Mouse (Mus musculus) gastrocnemius, adult 18-20 months (tissue): Measurements from ENCODE around the gene Usp39. TPM values are rescaled to one million over a fixed set of nuclear protein-coding genes. Genes with fewer than 3 reads are reported as not detected.

Experiments used
- DNase-seq: peaks from one replicate; pipeline ENCODE4 v3.0.0; 2021; ENCODE audit warnings: low spot score
- long read RNA-seq, 2 experiments: library from polyadenylated mRNA; stranded (forward); transcript quantifications; one replicate each; pipeline ENCODE4 v2.0.0; 2021
- total RNA-seq, 2 experiments: library from RNA; stranded (reverse); gene quantifications; 2 replicates each; pipeline ENCODE4 v1.2.3; 2021

Usp39 gene
- total RNA-seq = 10 to 100 TPM; 17.9 to 20.2 TPM
- long read RNA-seq, experiment 1, transcript Usp39-201 (13 exons, 2,244 nt) = major isoform, 34 of 40 reads
- long read RNA-seq, experiment 1, partial matches to known transcripts = 0 of 40 reads
- long read RNA-seq, experiment 1, other reads (novel, unspliced or antisense) = 6 of 40 reads
- long read RNA-seq, experiment 2, transcript Usp39-201 (13 exons, 2,244 nt) = major isoform, 33 of 40 reads
- long read RNA-seq, experiment 2, partial matches to known transcripts = 4 of 40 reads
- long read RNA-seq, experiment 2, other reads (novel, unspliced or antisense) = 3 of 40 reads

DNA sequence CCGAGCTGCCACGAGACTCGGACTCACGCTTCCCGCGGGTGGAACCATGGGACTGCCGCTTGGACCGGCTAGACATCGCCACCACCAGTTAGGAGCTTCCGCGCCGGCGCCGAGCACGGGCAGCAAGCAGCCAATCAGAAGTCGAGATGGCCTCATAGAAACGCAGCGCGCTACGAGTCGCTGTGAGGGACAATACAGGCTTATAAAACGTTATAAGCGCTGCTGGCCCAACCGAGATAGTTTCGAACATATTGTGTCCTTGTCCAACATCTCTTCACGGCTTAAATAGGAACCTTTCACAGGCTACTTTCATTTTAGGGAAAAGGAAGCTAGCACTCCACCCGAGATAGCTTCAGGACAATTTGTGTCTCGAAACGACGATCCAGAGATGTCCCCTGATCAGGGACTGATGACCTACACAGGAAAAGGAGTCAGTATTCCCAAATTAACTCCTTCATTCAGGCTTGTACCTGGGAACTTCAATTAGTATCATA lies at the start of gene Usp39:
Gene Usp39 (minus strand): TSS at position 111 of the 494 bp plus-strand sequence.
- DNase-seq = peak; percentile 93

DNA sequence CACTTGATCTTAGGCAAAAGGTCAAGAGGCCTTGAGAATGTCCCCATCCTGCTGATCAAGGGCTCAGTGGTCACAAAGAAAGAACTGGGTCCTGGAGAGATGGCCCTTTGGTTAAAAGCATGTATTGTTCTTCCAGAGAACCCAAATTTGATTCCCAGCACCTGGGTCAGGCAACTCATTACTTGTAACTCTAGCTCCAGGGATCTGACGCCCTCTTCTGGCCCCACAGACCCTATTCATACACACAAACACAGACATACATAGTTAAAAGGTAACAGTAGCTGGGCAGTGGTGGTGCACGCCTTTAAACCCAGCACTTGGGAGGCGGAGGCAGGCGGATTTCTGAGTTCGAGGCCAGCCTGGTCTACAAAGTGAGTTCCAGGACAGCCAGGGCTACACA lies 47.4 kb upstream of the Usp39 start:
- DNase-seq = no peak

DNA sequence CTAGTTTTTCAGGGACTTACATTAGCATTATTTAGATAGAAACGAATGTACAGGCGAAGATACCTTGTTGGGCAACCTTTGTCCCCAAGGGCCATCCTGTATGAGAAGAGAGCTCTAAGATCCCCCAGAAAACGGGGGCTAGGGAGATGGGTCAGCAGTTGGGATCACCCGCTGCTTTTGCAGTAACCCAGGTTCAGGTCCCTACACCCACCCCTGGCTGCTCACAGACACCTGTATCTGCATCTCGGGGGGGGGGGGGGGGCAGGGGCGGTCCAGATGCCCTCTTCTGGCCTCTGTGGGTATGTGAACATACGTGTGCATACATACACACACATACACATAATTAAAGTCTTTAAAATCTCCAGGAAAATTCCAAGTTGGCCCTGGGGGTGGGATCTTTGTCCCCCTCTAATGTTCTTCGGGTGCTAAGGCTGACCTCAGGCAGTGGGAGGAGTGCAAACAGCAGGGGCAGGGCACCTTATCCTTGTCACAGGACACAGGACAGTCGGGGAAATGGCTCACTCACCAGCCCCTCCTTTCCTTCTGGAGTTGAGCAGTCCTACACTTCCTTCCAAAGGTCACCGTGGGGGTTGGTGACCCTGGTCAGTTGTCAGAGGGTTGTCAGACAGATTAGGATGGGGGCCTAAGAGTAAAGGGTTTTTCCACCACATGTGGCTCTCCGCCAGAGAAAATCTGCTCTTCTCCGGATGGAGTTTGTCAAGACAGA lies 46.0 kb upstream of the Usp39 start:
- no peak for DNase-seq

DNA sequence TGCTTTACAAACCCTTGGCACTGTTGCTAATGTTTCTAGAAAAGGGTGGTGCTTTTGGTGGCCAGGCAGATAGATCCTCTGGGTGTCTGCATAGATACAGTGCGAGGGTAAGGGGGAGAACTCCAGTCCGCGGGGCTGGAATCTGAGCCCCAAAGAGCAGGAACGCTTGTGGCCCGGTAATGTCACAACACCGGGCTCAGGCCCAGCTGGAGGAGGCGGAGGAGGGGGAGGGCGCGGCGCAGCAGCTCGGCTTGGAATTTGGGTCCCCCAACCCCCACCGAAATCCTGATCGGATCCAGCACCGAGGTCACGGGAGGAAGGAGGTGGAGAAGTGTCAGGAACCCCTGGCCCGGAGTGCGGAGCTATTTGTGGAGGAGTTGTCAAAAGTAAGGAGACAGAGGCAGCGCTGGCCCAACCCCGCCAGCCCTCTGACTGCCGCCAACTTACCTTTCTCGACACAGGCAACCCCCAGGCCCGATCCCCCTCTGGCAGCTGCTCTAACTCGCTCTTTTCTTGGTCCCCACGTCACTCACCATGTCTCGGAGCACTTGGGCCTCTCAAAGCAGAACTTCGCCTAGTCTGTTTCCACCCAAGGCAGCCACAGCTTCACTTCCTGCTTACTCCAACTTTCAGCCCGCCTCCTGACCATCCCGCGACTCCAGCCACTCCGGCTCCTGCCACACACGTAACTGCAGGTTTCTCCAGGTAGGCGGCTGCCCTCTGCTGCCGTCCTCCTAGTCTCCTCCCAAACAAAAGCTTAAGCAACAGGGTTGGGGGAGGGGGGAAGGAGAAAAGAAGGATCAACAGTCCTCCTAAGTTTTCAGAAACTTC lies 45.2 kb upstream of the Usp39 start, which contains the start of gene Vamp8:
Gene Vamp8 (minus strand): TSS at position 763 of the 831 bp plus-strand sequence.
- peak; percentile 95 for DNase-seq

DNA sequence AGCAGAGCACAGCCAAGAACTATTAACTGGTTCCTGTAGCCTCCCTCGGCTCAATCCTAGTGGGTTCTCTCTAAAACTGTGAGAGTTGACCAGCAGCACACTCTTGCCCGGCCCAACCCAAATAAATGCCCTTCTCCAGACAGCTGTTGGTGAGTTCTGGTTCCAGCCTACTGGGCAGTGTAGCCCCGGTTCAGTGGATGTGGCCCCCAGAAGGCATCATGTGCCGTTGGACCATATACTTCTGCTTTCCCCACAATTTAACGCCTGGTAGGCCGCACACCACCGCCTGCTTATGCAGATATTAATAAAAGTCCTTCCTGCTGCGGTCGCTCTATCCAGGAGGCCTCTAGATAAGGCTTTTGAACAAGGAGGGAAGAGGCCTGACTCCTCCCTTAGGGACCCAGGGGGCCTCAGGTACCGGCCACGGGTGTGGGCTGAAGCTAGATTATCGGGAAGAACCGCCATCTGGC lies 44.5 kb upstream of the Usp39 start:
- peak; percentile 38 for DNase-seq

DNA sequence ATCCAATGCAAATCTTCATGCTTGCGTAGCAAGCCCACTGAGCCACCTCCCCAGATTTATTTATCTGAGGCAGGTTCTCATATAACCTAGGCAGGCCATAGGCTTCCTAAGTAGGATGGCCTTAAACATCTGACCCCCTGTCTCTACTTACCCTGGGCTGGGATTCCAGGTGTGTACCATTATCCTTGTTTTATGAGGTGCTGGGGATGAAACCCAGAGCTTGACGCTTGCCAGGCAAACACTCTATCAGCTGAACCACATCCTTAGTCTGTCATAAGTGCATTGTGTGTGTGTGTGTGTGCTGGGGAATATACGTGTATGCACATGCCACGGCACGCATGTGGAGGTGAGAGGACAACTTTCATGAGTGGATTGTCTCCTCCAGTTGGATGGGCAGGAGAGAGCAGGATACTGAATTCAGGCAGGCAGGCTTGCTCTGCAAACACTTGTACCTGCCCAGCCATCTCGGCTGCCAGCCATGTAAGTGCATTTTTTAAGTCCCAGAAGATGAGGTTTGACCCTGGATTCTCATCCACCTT lies 43.9 kb upstream of the Usp39 start:
- no peak for DNase-seq

DNA sequence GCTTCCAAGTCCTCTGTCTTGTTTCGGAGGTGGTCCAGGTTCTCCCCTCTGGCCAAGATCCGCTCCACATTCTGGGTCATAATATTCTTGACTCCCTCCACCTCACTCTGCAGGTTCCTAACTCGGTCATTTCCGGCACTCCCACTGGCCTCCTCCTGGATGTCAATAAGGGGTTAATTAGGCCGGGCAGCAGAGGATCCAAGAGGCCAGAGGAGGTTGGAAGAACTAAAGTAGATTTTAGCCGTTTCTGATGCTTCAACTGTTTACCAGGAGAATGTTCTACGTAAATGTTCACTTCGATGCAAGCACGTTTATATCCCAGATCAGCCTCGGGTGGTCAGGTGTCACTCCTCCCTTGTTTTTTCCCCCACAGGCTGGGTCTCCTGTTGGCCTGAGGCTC lies 43.3 kb upstream of the Usp39 start:
- no peak for DNase-seq

DNA sequence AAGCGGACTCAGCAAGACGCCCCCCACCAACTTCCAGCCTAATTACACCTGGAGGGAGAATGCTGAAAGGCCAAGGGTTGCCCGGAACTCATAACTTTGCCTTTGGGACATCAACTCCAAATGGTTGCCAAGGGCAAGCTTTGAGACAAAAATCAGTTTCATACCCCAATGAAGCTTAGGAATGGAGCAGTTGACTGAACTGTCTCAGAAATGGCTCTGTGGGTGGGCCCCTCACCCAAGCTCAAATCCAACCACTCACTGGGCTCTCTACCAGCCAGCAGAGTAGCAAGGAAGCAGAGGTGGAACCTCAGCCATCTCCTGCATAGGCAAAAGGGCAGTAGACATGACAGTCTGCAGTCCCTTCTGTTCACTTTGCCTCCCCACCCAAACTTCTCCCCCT lies 42.8 kb upstream of the Usp39 start:
- DNase-seq = no peak

DNA sequence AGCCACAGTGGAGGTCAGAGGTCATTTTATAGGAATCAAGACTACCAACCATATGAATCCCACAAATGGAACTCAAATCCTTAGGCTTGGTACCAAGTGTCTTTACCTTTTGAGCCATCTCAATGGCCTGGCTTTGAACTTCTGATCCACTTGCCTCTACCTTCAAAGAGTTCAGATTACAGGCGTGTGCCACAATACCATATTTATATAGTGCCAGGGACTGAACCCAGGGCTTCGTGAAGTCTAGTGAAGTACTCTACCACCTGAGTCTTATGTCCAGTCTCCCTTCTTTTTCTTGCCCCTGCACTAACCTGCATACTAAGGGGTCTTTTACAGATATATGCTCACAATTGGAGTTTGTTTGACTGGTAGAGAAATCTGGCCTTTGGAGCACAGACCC lies 41.6 kb upstream of the Usp39 start:
- no peak for DNase-seq

DNA sequence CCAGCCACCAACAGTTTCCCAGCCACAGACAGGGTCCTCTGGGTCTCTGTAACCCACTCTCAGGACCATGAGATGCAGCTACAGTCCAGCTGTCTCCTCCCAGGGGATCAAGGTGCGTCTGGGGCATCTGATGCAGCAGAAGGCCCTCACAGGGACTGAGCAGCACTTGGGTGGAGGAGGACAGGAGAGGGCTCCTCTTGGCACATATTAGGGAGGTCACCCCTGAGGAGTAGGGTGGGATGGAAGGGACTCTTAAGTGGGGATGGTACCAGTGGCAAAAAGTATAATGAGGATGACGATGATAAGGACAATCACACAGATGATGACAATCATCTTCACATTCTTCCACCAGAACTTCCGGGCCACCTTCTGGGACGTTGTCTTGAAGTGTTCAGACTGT lies 40.3 kb upstream of the Usp39 start:
- DNase-seq = no peak

DNA sequence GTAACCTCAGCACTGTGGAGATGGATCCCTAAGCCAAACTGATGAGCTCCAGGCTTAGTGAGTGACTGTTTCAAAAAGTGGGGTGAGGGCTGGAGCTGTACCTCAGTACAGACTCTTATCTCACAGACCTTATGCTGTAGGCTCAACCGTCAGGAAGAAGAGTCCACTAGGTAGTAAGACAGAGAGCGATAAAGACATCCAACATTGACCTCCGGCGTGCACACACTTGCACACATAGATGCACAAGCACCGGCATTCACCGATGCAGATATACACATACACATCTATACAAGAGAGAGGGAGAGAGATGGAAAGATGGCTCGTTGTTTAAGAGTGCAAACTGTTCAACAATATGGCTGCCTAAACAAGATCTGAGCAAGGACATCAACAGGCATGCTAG lies 39.0 kb upstream of the Usp39 start:
- DNase-seq = no peak

DNA sequence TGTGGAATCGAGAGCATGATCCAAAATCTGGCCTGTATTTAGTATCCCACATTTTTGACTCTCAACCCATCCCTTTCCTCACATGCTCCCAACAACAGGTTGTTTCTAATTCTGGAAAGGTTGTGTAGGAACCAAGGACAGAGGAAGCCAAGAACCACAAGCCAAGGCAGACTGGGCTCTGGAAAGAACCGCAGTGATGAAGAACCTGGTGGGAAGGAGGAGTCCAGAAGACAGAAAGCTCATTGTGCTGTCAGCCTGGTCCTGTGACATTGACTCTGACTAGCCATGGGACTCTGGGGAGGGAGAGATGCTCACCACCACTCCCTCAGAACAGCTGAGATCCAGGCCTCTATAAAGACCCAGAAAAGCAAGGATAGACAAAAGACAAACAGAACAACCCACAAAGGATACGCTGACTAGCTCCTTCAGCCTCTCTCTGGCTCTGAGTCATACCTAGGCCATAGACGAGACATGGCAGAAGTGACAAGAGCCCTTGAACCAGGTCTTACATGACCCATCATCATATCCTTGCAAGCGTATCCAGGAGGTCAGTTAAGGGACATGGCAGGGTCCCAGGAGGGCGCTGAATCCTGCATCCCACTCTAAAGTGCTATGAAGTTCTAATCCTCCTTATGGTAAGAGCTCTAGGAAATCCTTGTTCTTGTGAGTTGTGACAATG lies 38.3 kb upstream of the Usp39 start:
- no peak for DNase-seq

DNA sequence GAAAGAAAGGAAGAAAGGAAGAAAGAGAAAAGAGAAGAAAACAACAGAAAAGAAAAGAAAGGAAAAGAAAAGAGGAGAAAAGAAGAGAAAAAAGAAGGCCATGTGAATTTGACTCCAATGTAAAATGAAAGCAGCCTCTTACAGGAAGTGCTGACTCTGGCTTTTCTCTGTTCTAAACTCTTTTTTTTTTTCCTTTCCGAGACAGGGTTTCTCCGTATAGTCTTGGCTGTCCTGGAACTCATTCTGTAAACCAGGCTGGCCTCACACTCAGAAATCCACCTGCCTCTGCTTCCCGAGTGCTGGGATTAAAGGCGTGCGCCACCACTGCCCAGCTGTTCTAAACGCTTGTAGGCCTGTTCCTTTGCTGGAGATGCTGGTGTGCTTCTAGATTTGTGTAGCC lies 37.5 kb upstream of the Usp39 start:
- DNase-seq = no peak

DNA sequence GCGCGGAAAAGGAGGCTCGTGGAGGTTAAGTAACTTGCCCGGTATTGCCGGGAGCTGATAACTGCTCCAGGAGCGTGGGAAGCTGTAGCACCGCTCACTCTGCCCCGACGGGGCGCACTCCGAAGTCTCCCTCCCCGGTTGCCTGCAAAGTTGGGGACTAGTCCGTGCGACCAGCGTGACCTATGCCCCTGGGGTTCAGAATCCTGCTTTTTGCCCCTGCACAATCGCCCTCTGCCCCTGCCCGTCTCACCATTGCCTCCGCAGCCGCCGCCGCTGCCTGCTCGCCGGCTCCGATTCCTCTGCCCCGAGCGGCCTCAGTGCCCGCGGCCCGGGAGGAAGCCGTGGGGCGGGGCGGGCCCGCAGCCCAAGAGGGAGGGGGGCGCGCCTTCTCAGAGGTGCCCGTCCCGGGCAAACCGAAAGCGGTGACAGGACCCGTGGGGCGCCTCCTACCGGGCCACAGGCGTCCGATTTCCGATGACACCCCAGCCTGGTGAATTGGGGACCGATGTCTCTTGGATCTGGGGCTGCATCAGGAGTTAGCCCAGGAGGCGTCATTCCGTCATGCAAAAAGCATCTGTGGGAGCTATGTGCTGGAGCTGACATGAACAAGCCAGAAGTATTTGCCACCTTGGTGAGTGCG lies 35.3 kb upstream of the Usp39 start, which contains the start of gene Vamp5:
Gene Vamp5 (minus strand): TSS at position 338 of the 640 bp plus-strand sequence.
- peak; percentile 86 for DNase-seq

DNA sequence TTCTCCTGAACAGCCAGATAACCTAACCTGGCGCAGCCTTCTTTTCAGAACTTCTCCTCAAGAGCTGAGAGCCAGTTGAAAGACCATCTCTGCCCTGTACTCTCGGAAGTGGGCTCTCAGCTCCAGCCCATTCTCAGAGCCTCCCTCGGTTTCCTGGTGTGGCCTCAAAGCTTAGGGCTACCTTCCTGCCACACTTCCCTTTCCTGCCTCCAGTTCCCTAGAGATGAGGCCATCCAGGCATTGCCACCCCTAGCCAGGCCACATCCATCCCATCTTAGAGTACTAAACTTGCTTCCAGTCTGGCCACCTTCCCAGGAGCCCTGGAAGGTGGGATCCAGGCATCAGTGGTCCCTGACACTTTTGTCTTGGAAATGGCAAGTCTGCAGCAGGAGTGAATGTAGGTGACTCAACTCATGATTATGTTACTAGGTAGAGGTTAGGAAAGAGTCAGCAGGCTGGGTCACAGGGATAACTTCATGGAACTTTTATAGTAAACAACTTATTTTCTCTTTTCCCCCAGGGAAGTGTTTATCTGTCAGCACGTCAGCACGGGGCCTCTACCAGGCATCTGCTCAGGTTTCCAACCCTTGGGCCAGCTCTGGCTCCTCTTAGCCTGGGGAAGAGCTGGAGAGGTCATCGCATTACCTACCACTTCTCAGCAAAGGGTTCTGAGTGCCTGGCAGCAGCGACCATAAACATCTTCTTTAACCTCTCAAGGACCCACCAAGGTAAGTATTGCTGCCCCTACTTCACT lies 34.6 kb upstream of the Usp39 start:
- peak; percentile 57 for DNase-seq

DNA sequence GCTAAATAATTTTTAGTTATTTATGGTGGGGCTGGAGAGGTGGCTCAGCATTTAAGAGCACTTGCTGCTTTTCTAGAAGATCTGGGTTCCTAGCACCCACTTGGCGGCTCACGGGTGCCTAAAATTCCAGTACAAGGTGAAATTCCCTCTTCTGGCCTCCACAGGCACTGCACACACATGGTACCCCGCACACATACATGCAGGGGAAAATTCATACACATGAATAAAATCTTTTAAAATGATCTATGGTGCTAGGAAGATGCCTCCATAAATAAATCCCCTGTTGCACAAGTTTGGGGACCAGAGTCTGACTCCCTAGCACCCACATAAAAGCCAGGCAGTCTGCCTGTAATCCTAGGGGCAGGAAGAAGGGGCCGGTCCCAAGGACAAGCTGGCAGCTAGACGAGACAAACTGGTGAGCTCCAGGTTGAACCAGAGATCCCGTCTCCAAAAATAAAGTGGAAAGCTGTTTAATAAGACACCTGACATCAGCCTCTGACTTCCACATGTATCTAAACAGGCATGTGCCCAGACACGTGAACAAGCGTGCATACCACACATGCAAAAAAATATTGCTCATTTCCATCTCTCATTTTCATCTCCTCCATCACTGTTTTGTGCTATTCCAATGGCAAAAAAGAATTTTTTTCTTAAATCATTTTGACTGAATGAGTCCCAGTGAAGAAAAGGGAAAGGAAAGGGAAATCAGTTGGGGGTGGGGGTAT lies 33.7 kb upstream of the Usp39 start:
- no peak for DNase-seq

DNA sequence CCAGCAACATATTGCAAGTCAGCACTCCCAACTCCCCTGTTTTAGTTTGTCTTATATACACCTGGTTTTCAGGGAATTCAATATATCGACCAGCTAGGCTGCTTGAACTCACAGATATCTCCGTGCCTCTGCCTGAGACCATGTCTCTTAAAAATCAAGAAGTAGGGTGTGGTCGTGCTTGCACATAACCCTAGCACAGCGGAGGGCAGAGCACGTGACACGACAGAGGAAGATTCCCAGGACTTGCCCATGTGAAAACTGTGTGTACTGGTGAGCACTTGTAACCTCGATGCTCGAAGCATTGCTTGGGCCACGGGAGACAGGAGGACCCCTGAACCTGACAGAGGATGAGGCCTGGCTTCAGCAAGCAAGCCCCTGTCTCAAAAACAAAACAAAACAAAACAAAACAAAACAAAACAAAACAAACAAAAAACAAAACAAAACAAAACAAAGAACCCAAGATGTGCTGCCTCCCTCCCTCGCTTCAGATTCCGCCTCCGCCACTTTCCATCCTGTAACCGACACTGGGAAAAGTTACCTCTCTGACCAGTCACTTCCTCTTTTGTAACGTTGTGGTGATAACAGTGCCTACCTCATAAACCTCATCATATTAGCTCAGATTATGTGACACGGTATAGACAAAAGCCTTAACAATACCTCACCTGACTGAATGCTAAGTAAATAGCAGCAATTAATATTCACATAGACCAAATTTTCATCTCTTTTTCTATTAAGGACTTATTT lies 30.0 kb upstream of the Usp39 start:
- DNase-seq = no peak

DNA sequence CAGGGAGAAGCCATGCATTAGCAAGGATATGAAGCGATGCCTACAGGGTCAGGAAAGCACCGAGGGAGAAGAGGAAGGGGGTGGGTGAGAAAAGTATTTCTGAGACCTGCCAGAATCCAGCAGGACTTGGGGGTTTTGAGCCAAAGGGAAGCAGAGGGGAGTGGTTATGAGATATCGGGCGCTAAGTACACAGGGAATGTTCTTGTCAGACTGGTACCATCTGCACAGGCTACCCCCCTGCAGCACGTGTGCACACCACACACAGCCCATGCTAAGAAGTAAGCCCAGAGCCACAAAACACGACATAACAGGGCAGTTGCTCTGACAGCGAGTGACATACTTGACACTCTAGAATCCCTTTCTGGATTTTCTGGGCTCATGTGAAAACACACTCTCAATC lies 29.2 kb upstream of the Usp39 start:
- DNase-seq = no peak
